Mouse (Mus musculus) urinary bladder, adult 2 months (tissue): ENCODE data around the gene Mrm3. TPM values are rescaled to one million over a fixed set of nuclear protein-coding genes. Genes with fewer than 3 reads are reported as not detected.

Experiments used
- DNase-seq: peaks from one replicate; pipeline ENCODE4 v3.0.0; 2022; ENCODE audit warnings: low spot score
- polyA plus RNA-seq: library from polyadenylated mRNA; depleted of rRNA; stranded (reverse); fragments of >200 nt; gene quantifications from 2 replicates; pipeline ENCODE4 v1.2.3, GENCODE M21; 2012; rRNA removed

Gene Mrm3
- polyA plus RNA-seq, 1 experiment, result 10.5 TPM

DNA sequence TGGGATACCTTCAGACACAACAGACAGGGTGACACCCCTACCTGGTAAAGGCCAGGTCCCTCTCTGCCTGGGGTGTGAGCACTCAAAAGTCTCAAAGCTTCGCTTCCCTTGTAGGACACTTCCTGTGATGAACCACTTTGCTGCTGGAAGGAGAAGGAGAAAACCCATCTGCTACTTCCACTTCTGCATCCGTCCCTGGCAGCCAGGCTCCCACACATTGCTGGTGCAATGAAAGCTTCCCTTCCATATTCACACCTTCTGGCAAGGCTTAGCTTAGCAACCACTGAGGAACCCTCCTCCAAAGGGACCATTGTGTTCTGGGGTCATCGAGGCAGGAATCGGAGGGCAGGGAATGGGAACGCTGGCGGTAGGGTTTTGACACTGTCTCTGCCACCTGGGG, 45.1 kb downstream of the Mrm3 start:
- DNase-seq, result no peak

- no peak for DNase-seq
Observed at GRCm38 (mm10) chr11:76290367-76290766, 46.9 kb downstream of the Mrm3 start.

- DNase-seq, result no peak
Observed at GRCm38 (mm10) chr11:76291960-76292359, 48.4 kb downstream of the Mrm3 start.

- no peak for DNase-seq
Observed at GRCm38 (mm10) chr11:76292398-76292797, 48.9 kb downstream of the Mrm3 start.

DNA sequence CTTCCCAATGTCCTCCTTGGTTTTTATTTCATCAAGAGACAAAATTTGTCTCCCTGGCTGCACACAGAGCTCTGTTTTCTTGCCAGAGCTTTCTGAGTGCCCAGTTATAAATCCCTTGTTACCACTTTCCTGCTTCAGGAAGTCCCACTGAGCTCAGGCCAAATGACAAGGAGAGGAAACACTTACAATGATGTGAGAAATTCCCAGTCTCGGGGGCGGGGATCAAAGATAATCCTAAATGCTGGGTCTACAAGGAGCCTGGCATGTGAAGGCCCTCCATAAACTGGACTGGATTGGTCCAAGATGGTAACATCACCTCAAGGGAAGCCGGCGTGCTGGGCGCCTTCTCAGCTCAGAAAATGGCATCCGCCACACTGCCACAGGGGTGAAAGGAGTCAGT, 49.3 kb downstream of the Mrm3 start:
- no peak for DNase-seq

- no peak for DNase-seq
Observed at GRCm38 (mm10) chr11:76294078-76294477, 50.6 kb downstream of the Mrm3 start.

- DNase-seq, result no peak
Observed at GRCm38 (mm10) chr11:76294836-76295235, 51.3 kb downstream of the Mrm3 start.

GRCm38 (mm10) chr11:76297252-76297651, 53.7 kb downstream of the Mrm3 start:
- no peak for DNase-seq

DNA sequence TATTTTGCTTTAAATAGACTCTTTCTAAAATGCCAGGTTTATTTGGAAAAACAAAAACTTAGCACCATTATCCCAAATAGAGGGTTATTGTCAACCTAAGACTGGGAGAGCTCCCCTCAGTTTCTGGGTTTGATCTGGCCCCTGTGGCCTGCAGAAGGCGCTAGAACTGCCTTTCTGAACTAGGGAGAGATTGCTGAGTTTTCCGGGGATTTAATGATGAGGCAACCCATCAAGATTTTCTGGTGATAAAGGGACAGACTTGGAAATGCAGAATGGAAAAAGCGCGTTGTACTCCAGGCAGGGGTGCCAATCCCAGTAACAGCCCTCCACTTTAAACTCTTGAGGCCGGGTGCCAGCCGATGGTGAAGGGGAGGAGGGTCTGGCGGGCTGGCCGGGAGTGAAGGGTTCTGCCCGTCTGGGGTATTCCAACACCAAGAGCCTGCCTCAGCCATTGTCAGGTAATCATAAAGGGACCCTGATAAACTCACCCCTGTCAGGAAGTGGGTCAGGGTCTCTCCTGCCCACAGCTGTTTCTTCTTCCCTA, 55.0 kb downstream of the Mrm3 start:
- no peak for DNase-seq

Other genes with a start within 250 kb of the Mrm3 start
- gene 1700016K19Rik, start 243.8 kb upstream of the Mrm3 start, polyA plus RNA-seq, result 0.59 and 0.81 TPM in 2 replicates
- gene Rflnb, start 215.9 kb upstream of the Mrm3 start, polyA plus RNA-seq, result 23.1 and 25.6 TPM in 2 replicates
- 35.4 and 37.9 TPM in 2 replicates for gene Vps53, start 64.1 kb upstream of the Mrm3 start, polyA plus RNA-seq
- 14.8 and 15.4 TPM in 2 replicates for gene Fam57a, start 64.0 kb upstream of the Mrm3 start, polyA plus RNA-seq
- gene Dbil5, start 26.1 kb upstream of the Mrm3 start, polyA plus RNA-seq, result 0.19 and 0.39 TPM in 2 replicates
- 9.6 and 9.9 TPM in 2 replicates for gene Gemin4, start 26.1 kb upstream of the Mrm3 start, polyA plus RNA-seq
- 36.0 and 48.4 TPM in 2 replicates for gene Glod4, start within 50 bp of the Mrm3 start, polyA plus RNA-seq
- gene Nxn, start 155.4 kb downstream of the Mrm3 start, polyA plus RNA-seq, result 59.5 and 71.7 TPM in 2 replicates
- gene Timm22, start 163.2 kb downstream of the Mrm3 start, polyA plus RNA-seq, result 19.6 and 21.5 TPM in 2 replicates